Mouse (Mus musculus) bone marrow macrophage, adult 2 months (primary cell): ENCODE data around the gene Rtn1. TPM values are rescaled to one million over a fixed set of nuclear protein-coding genes. Genes with fewer than 3 reads are reported as not detected.

Experiments
- H3K27ac ChIP-seq: 2 replicates; pipeline ENCODE4 v1.5.1; 2012; ENCODE audit warnings: low read depth, low read length; ENCODE audit not compliant: insufficient read depth
- H3K4me1 ChIP-seq: 2 replicates; pipeline ENCODE4 v1.6.1; 2012; ENCODE audit warnings: low read length; ENCODE audit not compliant: control insufficient read depth, insufficient read depth
- H3K4me3 ChIP-seq: 2 replicates; pipeline ENCODE4 v1.5.1; 2012; ENCODE audit warnings: mild to moderate bottlenecking, low read length, moderate library complexity; ENCODE audit not compliant: insufficient read depth
- CTCF ChIP-seq: IDR thresholded peaks from 2 replicates; pipeline ENCODE4 v1.5.1; 2012; ENCODE audit warnings: low read depth, mild to moderate bottlenecking, low read length, moderate library complexity
- POLR2A ChIP-seq: IDR thresholded peaks from 2 replicates; pipeline ENCODE4 v1.6.1; 2012; ENCODE audit warnings: mild to moderate bottlenecking, low read depth, low read length, borderline replicate concordance
- polyA plus RNA-seq: library from polyadenylated mRNA; stranded (reverse); fragments of >200 nt; gene quantifications from 2 replicates; pipeline ENCODE4 v1.2.4, GENCODE M21; 2012; ENCODE audit not compliant: missing spikeins, insufficient read depth, insufficient read length

The Rtn1 gene
- polyA plus RNA-seq, 1 experiment, result 1.6 TPM

- H3K4me1 ChIP-seq, result no peaks in the 10 kb centered on the region
- H3K4me3 ChIP-seq, result no peak overlapping the region
- no peak for TF ChIP-seq CTCF
- TF ChIP-seq POLR2A, result no peak
- H3K27ac ChIP-seq, result no peak overlapping the region
Measured at GRCm38 (mm10) chr12:72213554-72213953, 195.3 kb downstream of the Rtn1 start.

- no peak for TF ChIP-seq POLR2A
- no peaks in the 10 kb centered on the region for H3K4me1 ChIP-seq
- no peak overlapping the region for H3K4me3 ChIP-seq
Measured at GRCm38 (mm10) chr12:72200828-72201227, 208.0 kb downstream of the Rtn1 start.

GRCm38 (mm10) chr12:72197925-72198486, 210.8 kb downstream of the Rtn1 start:
- H3K4me1 ChIP-seq, result no peaks in the 10 kb centered on the region
- TF ChIP-seq CTCF, result no peak
- TF ChIP-seq POLR2A, result no peak
- H3K4me3 ChIP-seq, result no peak overlapping the region
- no peak overlapping the region for H3K27ac ChIP-seq

More at GRCm38 (mm10) chr12:72200828-72201227, 208.0 kb downstream of the Rtn1 start:
- no peak overlapping the region for H3K27ac ChIP-seq

- Histone ChIP-seq H3K4me1 (no peaks in the 10 kb centered on the region), H3K4me3 (no peak overlapping the region), H3K27ac (no peak overlapping the region)
- TF ChIP-seq CTCF (no peak), POLR2A (no peak)
Measured at GRCm38 (mm10) chr12:72197434-72197833, 211.4 kb downstream of the Rtn1 start.

- no peak for TF ChIP-seq POLR2A
- no peak for TF ChIP-seq CTCF
- H3K4me1 ChIP-seq, result no peaks in the 10 kb centered on the region
- H3K27ac ChIP-seq, result no peak within 1 kb of the TSS
- no peak within 1 kb of the TSS for H3K4me3 ChIP-seq
Measured at GRCm38 (mm10) chr12:72184929-72185328, 223.9 kb downstream of the Rtn1 start, which contains the start of gene Ccdc175. TSS of gene Ccdc175 (minus strand) at chr12:72185029.

- TF ChIP-seq CTCF (no peak), POLR2A (no peak)
- H3K27ac ChIP-seq, result no peak overlapping the region
- H3K4me3 ChIP-seq, result no peak overlapping the region
- no peaks in the 10 kb centered on the region for H3K4me1 ChIP-seq
Measured at GRCm38 (mm10) chr12:72179561-72179960, 229.3 kb downstream of the Rtn1 start.

GRCm38 (mm10) chr12:72178322-72178721, 230.5 kb downstream of the Rtn1 start:
- Histone ChIP-seq H3K4me3 (no peak overlapping the region), H3K27ac (no peak overlapping the region), H3K4me1 (no peaks in the 10 kb centered on the region)
- TF ChIP-seq POLR2A, result no peak
- no peak for TF ChIP-seq CTCF

Other genes starting within 250 kb of the Rtn1 start
- gene Ccdc175, start 224.0 kb downstream of the Rtn1 start, polyA plus RNA-seq, result not detected in 2 replicates
- gene Lrrc9, start 32.8 kb upstream of the Rtn1 start, polyA plus RNA-seq, result not detected in 2 replicates
- 4.2 and 5.0 TPM in 2 replicates for gene Pcnx4, start 127.3 kb upstream of the Rtn1 start, polyA plus RNA-seq
- gene Gm4756, start 240.6 kb upstream of the Rtn1 start, polyA plus RNA-seq, result not detected in 2 replicates